Mouse (Mus musculus) adrenal gland, postnatal 14 days (tissue): ENCODE results near the gene Eps8l1. TPM values are rescaled to one million over a fixed set of nuclear protein-coding genes. Genes with fewer than 3 reads are reported as not detected.

Source experiments
- DNase-seq: peaks from one replicate; pipeline ENCODE4 v3.0.0; 2021; ENCODE audit warnings: mixed read lengths
- total RNA-seq: library from RNA; stranded (reverse); gene quantifications from 2 replicates; pipeline ENCODE4 v1.2.3, GENCODE M21; 2021

Gene Eps8l1
- total RNA-seq, 1 experiment from 2014 or later: 5.9 TPM

DNA sequence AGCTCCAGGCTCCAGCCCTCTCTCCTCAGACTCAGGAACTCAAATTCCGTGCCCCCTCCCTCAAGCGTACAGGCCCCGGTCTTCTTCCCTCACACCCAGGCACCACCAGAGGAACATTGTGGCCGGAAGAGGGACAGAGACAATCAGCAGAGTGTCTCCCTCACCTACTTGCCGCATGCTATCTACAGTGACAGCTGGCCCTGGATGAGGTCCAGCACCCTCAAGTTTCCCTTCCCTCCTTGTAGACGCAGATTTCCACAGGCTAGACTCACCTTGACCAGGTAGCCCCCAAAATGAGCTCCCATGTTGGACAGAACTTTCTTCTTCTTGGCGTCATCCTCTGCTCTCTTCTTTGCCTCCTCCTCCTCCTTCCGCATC, 48.3 kb downstream of the Eps8l1 start:
- DNase-seq: no peak

DNA sequence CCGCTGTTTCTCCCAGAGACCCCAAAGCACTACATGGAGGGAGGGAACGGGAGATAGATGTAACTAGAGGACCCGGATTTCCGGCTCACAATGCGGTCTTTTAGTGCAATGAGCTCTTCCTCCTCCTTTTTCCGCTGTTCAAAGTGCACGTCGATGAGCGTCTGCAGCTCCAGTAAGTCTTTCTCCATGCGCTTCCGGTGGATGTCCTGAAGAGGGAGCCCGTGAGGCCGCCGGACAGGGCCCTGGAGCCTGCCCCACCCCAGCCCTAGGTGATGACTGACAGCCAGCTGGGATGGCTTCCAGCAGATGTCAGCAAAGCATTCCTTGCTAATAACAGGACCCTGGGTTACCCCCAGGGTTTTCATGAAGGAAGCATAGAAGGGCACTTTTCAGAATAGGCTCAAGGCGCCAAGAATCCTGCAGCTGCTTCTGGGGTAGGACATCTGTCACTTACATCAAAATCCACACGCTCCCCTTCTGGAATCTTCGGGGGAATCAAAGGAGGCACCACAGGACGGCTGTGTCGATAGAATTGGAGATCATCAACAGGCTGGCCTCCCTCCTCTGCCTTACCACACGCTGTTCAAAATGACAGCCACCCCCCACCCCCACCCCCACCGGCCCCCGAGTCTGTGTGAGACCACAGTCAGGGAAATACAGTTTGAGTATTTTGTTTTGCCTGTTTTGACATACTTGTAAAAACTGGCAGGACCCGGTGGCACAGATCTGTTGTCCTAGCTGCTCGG, 49.6 kb downstream of the Eps8l1 start:
- peak; percentile 87 for DNase-seq

DNA sequence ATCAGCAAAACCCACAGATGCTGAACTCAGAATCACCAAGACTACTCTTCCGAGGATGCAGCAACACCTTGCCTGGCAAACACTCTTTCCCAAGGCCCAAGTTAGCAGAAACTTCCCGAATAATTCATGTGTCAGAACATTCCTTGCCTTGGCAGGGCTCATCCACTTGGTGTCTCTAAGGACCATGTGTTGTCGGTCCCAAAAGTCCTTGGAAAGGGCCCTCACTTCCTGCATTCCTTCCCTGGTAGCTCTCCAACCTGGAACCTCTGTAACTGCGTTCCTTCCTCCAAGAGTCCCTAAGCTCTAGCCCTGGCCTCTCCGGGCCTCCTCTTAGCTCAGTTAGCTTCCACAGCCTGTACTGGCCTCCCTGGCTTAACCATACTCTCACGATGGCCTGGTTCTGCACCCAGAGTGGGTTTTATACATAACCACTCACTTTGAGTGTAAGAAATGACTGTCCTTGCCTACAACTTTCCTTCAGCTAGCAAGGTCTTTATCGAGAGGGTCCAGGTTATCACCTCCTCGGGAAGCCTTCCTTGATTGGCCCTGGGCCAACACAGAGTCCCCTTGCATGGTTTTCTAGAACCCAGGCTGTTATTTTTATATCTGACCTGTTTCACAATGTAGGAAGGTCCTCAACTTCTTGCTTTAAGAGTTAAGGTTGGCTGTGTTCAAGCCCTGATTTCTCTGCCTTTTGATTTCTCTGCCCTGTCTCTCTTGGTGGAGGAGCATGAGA, 51.2 kb downstream of the Eps8l1 start:
- DNase-seq: peak; percentile 48

DNA sequence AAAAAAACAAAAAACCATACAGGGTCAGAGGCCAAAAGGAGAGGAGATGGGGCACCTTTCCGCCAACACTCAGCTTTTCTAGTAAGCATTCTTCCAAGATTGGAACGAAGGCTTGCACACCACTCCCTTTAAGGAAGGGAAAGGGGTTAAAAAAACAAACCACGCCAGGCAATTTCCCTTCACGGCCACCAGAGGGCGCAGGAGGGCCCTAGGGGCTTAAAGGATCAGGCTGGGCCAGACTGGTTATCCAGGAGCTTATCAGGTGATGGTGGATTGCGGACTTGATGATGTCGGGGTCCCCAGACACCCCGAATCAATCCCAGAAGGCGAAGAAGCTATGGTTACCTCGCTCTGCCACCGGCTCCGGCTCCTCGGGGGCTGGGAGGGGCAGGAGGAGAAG, 52.8 kb downstream of the Eps8l1 start:
- DNase-seq: peak; percentile 64

DNA sequence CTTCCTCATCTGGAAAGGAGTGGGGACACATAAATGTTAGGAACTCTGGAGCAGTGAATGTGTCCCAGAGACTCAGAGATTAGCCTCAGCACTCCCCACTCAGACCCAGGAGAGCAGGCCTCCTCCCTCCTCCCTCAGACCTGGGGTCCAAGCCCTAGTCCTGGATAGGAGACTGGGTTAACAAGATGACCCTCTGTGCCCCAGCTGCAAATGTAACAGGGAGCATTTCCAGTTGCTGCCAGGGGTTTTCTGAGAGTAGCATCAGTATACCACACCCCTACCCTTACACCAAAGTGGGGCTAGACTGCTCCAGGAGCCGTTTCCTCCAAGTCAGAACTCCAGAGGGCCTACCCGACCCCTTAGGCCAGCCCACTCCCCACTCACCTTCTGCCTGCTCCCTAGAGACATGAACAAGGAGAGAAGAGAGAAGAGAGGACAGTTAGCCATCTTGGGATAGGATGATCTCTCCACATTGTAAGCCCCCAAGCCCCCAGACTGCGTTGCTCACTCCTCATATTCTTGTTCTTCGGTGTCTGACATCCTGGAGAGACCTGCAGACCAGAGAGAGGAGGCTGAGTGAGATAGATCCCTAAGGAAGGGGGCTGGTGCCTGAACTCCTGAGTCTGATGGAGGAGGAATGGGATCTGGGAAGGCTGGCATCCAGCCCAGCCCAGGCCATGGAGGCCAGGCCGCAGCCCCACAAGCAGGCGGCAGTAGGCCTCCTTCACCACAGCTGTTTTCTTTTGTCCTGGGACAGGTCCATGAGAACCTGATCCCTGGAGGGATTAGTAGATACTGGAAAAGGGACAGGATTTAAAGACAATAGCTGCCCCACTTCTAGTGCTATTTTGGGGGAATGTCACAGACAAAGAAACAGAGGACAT, 53.6 kb downstream of the Eps8l1 start:
- DNase-seq: no peak

DNA sequence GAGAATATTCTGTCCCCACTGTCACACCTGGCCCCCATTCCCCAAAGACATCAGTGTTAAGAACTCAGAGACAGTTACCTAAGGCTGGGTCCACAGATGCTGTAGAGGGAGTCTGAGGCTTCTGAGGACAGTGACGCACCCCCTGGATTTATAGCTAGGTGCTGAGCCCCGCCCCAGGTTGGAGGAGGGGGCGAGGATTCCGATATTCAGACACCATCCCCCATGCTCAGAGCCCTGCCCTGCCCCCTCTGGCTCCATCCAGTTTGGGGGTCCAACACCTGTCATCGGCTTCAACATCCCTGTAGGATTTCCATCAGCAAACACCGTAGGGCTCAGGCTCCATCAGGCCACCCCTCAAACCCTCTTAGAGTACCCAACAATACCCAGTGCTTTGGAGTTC, 55.4 kb downstream of the Eps8l1 start:
- DNase-seq: no peak

DNA sequence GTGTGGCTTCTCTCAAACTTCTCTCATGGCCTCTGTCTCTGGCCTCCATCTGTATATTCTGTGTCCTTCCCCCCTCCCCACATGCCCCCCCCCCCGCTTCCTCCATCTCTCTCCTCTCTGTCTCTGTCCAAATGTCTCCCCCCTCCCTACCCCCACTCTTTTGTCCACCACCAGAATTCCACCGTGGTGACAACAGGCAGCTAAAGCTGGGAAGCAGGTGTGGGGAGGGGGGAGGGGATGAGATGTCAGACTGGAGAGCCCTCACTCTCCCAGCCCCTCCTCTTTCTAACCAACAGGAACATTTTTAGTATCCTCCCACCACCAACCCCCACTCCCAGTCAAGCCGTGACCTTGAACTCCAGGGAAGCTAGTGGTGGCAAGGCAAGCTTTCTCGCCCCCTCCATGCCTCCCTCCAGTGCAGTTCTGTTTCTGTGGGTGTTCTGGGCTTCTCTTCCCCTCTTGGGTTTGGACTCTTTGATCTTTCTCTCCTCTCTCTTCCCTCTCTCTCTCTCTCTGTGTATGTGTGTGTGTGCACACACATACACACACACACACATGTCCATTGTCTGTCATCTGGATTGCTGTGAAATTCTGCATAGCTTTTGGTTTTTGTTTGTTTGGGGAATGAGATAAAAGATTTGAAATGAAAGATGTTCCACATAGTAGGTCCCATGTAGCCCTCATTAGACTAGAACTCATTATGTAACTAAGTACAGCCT, 56.0 kb downstream of the Eps8l1 start, which contains the start of gene Tnnt1:
TSS of gene Tnnt1 (minus strand) at position 51 of the 719 bp plus-strand sequence.
- DNase-seq: no peak

DNA sequence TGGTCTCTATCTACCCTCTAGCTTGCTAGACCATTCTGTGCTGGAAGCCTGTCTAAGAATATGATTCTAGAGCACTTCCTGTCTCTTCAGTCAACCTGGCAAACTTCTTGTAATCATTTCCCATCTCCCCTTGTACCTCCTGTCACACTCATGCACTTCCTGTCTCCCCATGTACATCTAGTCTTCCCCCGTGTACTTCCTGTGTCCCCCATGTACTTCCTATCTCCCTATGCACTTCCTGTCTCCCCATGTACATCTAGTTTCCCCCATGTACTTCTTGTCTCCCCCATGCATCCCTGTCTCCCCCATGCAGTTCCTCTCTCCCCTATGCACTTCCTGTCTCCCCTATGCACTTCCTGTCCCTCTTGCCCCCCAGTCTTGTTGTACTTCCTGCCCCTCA, 58.0 kb downstream of the Eps8l1 start:
- DNase-seq: no peak

DNA sequence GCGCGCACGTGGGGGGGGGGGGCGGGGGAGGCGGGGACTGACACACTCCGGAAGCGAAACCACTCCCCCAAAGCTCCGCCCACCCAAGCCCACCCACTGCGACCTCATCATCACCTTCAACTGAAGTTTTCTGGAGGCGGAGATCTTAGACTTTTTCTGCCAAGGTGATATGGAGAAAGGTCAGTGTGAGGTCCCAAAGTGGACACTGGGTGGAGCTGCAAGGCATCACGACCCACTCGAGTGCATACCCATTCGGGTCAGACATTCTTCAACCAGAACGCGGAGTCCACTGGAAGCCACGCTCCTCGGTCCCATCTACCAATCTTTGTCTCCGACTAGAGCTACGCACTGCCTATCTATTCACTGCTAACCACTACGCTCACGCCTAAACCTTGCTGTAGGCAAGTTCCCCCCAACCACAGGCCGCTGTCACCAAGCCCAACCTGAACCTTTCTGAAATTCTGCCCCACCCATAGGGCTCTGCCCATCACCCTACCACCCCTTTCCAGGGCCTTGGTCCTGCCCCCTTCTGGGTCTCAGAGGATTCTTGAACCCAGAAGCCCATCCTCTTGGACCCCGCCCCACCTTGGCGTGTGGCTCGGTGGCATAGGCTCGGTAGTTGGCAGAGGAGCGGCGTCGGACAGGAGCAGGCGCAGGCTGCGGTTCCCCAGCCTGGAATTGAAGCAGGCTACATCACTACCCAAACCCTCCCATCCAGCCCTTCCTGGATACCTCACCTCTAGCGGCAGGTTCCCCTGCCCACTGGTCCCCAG, 60.9 kb downstream of the Eps8l1 start:
- DNase-seq: no peak

DNA sequence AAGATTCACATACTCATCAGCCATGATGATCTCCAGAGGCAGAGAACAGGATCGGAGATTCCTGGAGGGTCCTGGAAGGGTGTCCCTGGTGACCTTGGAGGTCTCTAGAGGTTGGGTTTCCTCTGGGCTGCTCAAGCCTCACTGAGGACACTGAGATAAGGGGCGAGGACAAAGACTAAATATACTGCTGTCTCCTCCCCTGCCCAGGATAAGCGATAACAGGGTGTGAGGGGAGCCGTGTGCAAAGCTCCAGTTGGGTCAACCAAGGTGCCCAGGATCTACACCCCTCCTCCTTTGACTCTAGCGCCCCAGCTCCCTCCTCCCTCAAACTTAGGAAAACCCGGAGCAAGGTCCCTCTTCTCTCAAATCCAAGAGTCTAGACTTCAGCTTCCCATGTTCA, 61.8 kb downstream of the Eps8l1 start:
- DNase-seq: no peak

DNA sequence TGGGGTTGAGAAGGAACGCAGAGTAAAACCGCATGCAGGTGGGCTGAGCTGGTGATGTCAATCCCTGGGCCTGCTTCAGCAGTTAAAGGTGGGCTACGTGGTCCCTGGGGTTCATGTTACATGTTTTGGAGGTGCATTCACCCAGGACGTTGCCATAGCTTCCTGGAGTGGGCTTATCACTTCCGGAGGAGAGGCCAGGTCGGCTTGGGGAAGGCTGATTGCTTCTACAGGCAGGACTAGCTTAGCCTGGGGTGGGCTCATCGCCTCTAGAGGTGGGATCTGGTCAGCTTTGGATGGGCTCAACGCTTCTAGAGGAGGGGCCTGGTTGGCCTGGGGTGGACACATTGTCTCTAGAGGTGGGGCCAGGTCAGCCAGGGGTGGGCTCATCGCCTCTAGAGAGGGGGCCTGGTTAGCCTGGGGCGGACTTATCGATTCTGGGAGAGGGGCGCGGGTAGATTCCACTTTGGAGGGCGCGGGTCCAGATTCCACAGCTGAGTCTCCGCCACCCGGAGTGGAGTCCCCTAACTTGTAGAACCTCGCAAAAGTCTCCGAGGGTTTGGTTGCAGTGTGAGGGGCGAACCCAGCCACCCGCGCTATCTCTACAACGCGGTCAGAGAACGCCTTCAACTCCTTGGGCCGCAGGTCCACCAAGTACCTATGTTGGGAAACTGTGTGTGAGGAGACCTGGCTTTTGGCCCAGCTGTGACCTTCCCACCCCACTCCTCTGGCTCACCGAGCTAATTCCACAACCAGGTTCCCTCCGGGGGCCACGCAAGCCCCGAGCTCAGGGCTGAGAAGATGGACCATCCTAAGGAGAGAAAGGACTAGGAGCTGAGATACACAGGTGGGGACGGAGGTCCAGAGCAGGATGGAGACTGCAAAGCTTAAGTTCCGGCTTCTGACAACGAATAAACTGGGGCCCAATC, 63.0 kb downstream of the Eps8l1 start:
- DNase-seq: no peak

DNA sequence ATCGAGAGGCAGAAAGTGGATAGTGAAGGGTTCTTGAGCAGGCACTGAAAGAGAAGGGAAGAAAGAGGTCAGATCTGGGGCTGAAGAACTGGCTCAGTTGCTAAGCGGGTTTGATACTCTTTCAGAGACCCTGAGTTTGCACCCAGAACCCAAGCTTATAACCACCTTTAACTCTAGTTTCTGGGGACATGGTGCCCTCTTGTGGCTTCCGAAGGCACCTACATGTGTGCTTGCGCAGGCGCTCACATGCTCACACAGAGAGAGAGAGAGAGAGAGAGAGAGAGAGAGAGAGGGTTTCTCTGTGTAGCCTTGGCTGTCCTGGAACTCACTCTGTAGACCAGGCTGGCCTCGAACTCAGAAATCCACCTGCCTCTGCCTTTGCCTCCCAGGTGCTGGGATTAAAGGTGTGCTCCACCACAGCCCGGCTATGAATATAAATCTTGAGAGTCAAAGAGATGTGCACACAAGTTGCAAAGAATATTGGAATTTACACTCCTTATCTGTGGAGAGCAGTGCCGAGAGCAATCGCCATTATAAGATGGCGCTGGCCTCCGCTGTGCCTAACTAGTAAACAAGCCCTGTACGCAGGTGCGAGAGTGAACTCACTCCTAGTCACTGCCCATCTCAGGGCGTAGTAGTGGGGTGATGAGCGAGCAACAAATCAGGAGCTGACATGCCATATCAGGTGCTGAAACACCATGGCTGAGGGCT, 63.9 kb downstream of the Eps8l1 start, which contains the start of gene Tnni3:
TSS of gene Tnni3 (minus strand) at position 18 of the 711 bp plus-strand sequence.
- DNase-seq: peak; percentile 63

DNA sequence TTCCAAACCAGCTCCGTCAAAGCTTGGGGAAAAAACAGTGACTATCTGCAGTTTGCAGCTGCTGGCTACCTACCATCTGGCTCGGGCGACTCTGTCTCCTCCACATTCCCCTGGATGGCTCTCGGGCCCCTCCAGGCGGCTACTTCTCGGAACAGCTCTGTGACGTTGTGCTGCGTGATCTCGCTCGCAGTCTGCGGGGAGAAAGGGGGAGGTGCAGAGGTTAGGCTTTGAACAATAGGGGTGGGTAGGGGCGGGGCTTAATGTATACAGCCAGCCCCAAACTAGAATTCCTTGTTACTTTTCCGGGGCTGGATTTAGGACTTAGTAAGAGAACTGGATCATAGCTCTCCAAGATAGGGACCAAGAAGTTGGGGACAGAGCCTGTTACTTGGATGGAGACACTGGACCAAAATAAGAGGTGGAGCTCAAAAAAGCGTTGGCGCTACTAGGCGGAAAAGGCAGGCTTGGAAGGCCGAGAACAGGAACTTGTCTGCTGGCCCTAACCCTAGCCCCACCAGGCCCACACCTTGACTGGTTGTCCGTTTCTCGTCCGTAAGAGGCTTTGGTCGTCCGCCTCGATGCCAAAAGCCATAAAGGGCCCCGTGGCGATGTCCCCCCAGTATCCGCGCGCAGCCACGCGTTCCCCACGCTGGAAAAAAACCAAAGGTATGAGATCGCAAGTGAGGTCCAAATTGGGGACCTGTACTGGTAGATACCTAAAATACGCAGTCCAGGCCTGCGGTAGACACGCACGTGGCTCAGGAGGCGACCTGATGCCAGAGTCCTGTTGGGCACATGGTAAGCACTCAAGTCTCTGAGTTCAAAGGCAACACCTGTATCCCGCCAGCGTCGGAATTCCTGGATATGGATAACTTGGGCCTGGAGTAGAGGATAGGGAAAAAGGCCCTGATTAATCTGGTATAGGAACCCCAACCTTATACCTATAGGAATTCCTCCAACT, 66.1 kb downstream of the Eps8l1 start:
- peak; percentile 84 for DNase-seq

DNA sequence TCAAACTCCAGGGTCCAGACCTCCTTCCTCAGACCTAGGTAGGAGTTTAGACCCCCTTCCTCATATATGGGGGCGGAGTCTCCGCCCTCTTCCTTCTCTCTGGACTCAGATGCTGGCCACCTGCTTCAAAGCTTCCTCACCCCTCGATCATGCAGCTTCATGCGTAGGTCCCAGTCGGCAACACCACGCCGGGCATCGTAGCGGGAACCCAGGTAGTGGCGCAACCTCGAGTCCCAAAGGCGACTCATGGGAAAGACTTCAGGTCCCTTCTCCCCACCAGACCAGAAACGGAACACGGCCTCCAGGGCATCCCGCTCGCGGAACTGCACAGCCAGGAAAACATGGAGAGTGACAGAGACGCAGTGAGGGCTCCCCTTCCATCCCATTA, 66.8 kb downstream of the Eps8l1 start:
- DNase-seq: no peak
